Mouse (Mus musculus) CH12.LX (cell line): ENCODE results near the gene Fcna. TPM values are rescaled to one million over a fixed set of nuclear protein-coding genes. Genes with fewer than 3 reads are reported as not detected.
A peak's percentile ranks its signal among the peaks of the same experiment; 100 is the strongest.

Source experiments
- DNase-seq: peaks from one replicate; pipeline ENCODE4 v3.0.0-alpha.2; 2013; ENCODE audit errors: extremely low read depth
- H3K27ac ChIP-seq: 2 replicates; pipeline ENCODE4 v1.5.1; 2012; ENCODE audit warnings: low read depth, mild to moderate bottlenecking, control low read depth, moderate library complexity; ENCODE audit not compliant: insufficient read depth
- H3K27me3 ChIP-seq: replicated peaks from 2 replicates; pipeline ENCODE3; 2012; ENCODE audit warnings: inconsistent platforms
- H3K36me3 ChIP-seq, 2 experiments: replicated peaks in 1 of 2; 2 replicates each; pipeline versions ENCODE3 to v1.6.1; 2012; ENCODE audit warnings: inconsistent platforms in 1 of 2, low read length in 1 of 2, mild to moderate bottlenecking in 1 of 2, mixed read lengths in 1 of 2, moderate library complexity in 1 of 2; ENCODE audit not compliant: control insufficient read depth in 1 of 2, insufficient read depth in 1 of 2
- H3K4me1 ChIP-seq, 2 experiments: 2 replicates each; pipeline ENCODE4 v1.6.1; 2012; ENCODE audit warnings: inconsistent platforms in 1 of 2, moderate library complexity in 1 of 2; ENCODE audit not compliant: insufficient read depth in 2 of 2, control insufficient read depth in 1 of 2
- H3K4me2 ChIP-seq: 2 replicates; pipeline ENCODE4 v1.6.1; 2012; ENCODE audit warnings: low read depth, mild to moderate bottlenecking, control low read depth; ENCODE audit not compliant: poor library complexity, insufficient read depth, severe bottlenecking
- H3K4me3 ChIP-seq, 3 experiments: fragments of 150-350 bp in 1 of 3; sonication (generic) in 1 of 3; replicated peaks in 1 of 3; 2 replicates each; pipeline versions ENCODE3 to v1.5.1; 2011 to 2012; ENCODE audit warnings: low read depth in 2 of 3, low read length in 2 of 3, mild to moderate bottlenecking in 2 of 3, moderate library complexity in 2 of 3, control low read depth in 1 of 3, improper control_type of control experiment in 1 of 3, inconsistent platforms in 1 of 3, mixed read lengths in 1 of 3; ENCODE audit not compliant: poor library complexity in 1 of 3
- H3K79me2 ChIP-seq: replicated peaks from 2 replicates; pipeline ENCODE4 v1.6.1; 2012; ENCODE audit warnings: mild to moderate bottlenecking, moderate library complexity; ENCODE audit not compliant: control insufficient read depth, poor library complexity, insufficient read depth, severe bottlenecking; ENCODE audit errors: extremely low read depth
- H3K9ac ChIP-seq: 2 replicates; pipeline ENCODE4 v1.6.1; 2012; ENCODE audit warnings: low read depth, mild to moderate bottlenecking, control low read depth, moderate library complexity; ENCODE audit not compliant: insufficient read depth
- H3K9me3 ChIP-seq: replicated peaks from 2 replicates; pipeline ENCODE3; 2012; ENCODE audit warnings: low read length, inconsistent platforms, mixed read lengths
- BHLHE40 ChIP-seq: IDR thresholded peaks from 2 replicates; pipeline ENCODE4 v1.6.1; 2011; ENCODE audit warnings: mild to moderate bottlenecking, low read depth, low read length, improper control_type of control experiment
- CHD1 ChIP-seq: IDR thresholded peaks from 2 replicates; pipeline ENCODE4 v1.6.1; 2012; ENCODE audit warnings: low read depth, low read length, improper control_type of control experiment, inconsistent platforms
- CHD2 ChIP-seq: IDR thresholded peaks from 2 replicates; pipeline ENCODE4 v1.6.1; 2011; ENCODE audit warnings: low read length, improper control_type of control experiment
- CTCF ChIP-seq, 2 experiments: IDR thresholded peaks in 1 of 2; conservative IDR thresholded peaks in 1 of 2; 2 replicates each; pipeline ENCODE4 v1.5.1; 2011 to 2012; ENCODE audit warnings: low read depth in 2 of 2, low read length in 2 of 2, improper control_type of control experiment in 1 of 2, inconsistent platforms in 1 of 2, mild to moderate bottlenecking in 1 of 2, moderate library complexity in 1 of 2
- E2F4 ChIP-seq: IDR thresholded peaks from 2 replicates; pipeline ENCODE4 v1.6.1; 2011; ENCODE audit warnings: low read depth, low read length, improper control_type of control experiment; ENCODE audit not compliant: insufficient replicate concordance
- ELF1 ChIP-seq: IDR thresholded peaks from 2 replicates; pipeline ENCODE4 v1.6.1; 2014; ENCODE audit warnings: low read depth, mild to moderate bottlenecking, inconsistent platforms, low read length, improper control_type of control experiment
- EP300 ChIP-seq: IDR thresholded peaks from 2 replicates; pipeline ENCODE4 v1.6.1; 2011; ENCODE audit warnings: low read length, improper control_type of control experiment
- ETS1 ChIP-seq: conservative IDR thresholded peaks from 2 replicates; pipeline ENCODE4 v1.6.1; 2012; ENCODE audit warnings: low read depth, mild to moderate bottlenecking, inconsistent platforms, low read length, improper control_type of control experiment, moderate library complexity
- GABPA ChIP-seq: IDR thresholded peaks from 2 replicates; pipeline ENCODE4 v1.6.1; 2012; ENCODE audit warnings: low read depth, low read length, improper control_type of control experiment, inconsistent platforms; ENCODE audit not compliant: insufficient replicate concordance
- HCFC1 ChIP-seq: IDR thresholded peaks from 2 replicates; pipeline ENCODE4 v1.6.1; 2012; ENCODE audit warnings: low read depth, mild to moderate bottlenecking, inconsistent platforms, low read length, improper control_type of control experiment
- IRF4 ChIP-seq: IDR thresholded peaks from 2 replicates; pipeline ENCODE4 v1.6.1; 2014; ENCODE audit warnings: low read depth, mild to moderate bottlenecking, inconsistent platforms, low read length, improper control_type of control experiment
- JUN ChIP-seq: IDR thresholded peaks from 2 replicates; pipeline ENCODE4 v1.6.1; 2011; ENCODE audit warnings: low read depth, mild to moderate bottlenecking, low read length, improper control_type of control experiment, moderate library complexity; ENCODE audit not compliant: insufficient read depth
- JUND ChIP-seq: conservative IDR thresholded peaks from 2 replicates; pipeline ENCODE4 v1.6.1; 2011; ENCODE audit warnings: low read depth, low read length, improper control_type of control experiment
- KAT2A ChIP-seq: IDR thresholded peaks from 2 replicates; pipeline ENCODE4 v1.6.1; 2012; ENCODE audit warnings: low read length, improper control_type of control experiment, inconsistent platforms; ENCODE audit not compliant: insufficient replicate concordance
- MAFK ChIP-seq: IDR thresholded peaks from 2 replicates; pipeline ENCODE4 v1.6.1; 2011; ENCODE audit warnings: low read length, improper control_type of control experiment; ENCODE audit not compliant: insufficient replicate concordance
- MAX ChIP-seq: IDR thresholded peaks from 2 replicates; pipeline ENCODE4 v1.6.1; 2011; ENCODE audit warnings: low read length, improper control_type of control experiment
- MAZ ChIP-seq: IDR thresholded peaks from 2 replicates; pipeline ENCODE4 v1.6.1; 2012; ENCODE audit warnings: low read depth, mild to moderate bottlenecking, inconsistent platforms, low read length, improper control_type of control experiment, moderate library complexity
- MEF2A ChIP-seq: IDR thresholded peaks from 2 replicates; pipeline ENCODE4 v1.6.1; 2014; ENCODE audit warnings: low read depth, mild to moderate bottlenecking, inconsistent platforms, low read length, improper control_type of control experiment, borderline replicate concordance
- MXI1 ChIP-seq: IDR thresholded peaks from 2 replicates; pipeline ENCODE4 v1.6.1; 2011; ENCODE audit warnings: mild to moderate bottlenecking, low read depth, low read length, improper control_type of control experiment
- MYC ChIP-seq: IDR thresholded peaks from 2 replicates; pipeline ENCODE4 v1.6.1; 2011; ENCODE audit warnings: low read depth, mild to moderate bottlenecking, improper control_type of control experiment, low read length
- NELFE ChIP-seq: IDR thresholded peaks from 2 replicates; pipeline ENCODE4 v1.6.1; 2011; ENCODE audit warnings: low read depth, low read length, improper control_type of control experiment
- NRF1 ChIP-seq: IDR thresholded peaks from 2 replicates; pipeline ENCODE4 v1.6.1; 2014; ENCODE audit warnings: low read depth, mild to moderate bottlenecking, inconsistent platforms, low read length, improper control_type of control experiment, moderate library complexity
- PAX5 ChIP-seq: IDR thresholded peaks from 2 replicates; pipeline ENCODE4 v1.6.1; 2012; ENCODE audit warnings: low read length, inconsistent platforms, mixed read lengths
- POLR2A ChIP-seq: IDR thresholded peaks from 2 replicates; pipeline ENCODE4 v1.6.1; 2011; ENCODE audit warnings: low read depth, mild to moderate bottlenecking, improper control_type of control experiment, low read length
- POLR2AphosphoS2 ChIP-seq: IDR thresholded peaks from 2 replicates; pipeline ENCODE4 v1.6.1; 2011; ENCODE audit warnings: low read depth, low read length, improper control_type of control experiment
- RAD21 ChIP-seq: IDR thresholded peaks from 2 replicates; pipeline ENCODE4 v1.6.1; 2011; ENCODE audit warnings: low read depth, mild to moderate bottlenecking, low read length, improper control_type of control experiment, moderate library complexity
- RCOR1 ChIP-seq: conservative IDR thresholded peaks from 2 replicates; pipeline ENCODE4 v1.6.1; 2012; ENCODE audit warnings: low read depth, mild to moderate bottlenecking, inconsistent platforms, low read length, improper control_type of control experiment
- SIN3A ChIP-seq: IDR thresholded peaks from 2 replicates; pipeline ENCODE4 v1.6.1; 2012; ENCODE audit warnings: low read length, improper control_type of control experiment, inconsistent platforms
- SMC3 ChIP-seq: IDR thresholded peaks from 2 replicates; pipeline ENCODE4 v1.6.1; 2011; ENCODE audit warnings: low read depth, low read length, improper control_type of control experiment
- TBP ChIP-seq: conservative IDR thresholded peaks from 2 replicates; pipeline ENCODE4 v1.6.1; 2011; ENCODE audit warnings: low read depth, low read length, improper control_type of control experiment
- TCF12 ChIP-seq: IDR thresholded peaks from 2 replicates; pipeline ENCODE4 v1.6.1; 2014; ENCODE audit warnings: low read depth, mild to moderate bottlenecking, inconsistent platforms, low read length, improper control_type of control experiment
- UBTF ChIP-seq: IDR thresholded peaks from 2 replicates; pipeline ENCODE4 v1.6.1; 2012; ENCODE audit warnings: low read depth, mild to moderate bottlenecking, inconsistent platforms, low read length, improper control_type of control experiment, moderate library complexity
- USF1 ChIP-seq: IDR thresholded peaks from 2 replicates; pipeline ENCODE4 v1.6.1; 2014; ENCODE audit warnings: low read depth, mild to moderate bottlenecking, inconsistent platforms, low read length, improper control_type of control experiment
- USF2 ChIP-seq: conservative IDR thresholded peaks from 2 replicates; pipeline ENCODE4 v1.6.1; 2011; ENCODE audit warnings: low read depth, low read length, improper control_type of control experiment
- ZC3H11A ChIP-seq: IDR thresholded peaks from 2 replicates; pipeline ENCODE4 v1.6.1; 2012; ENCODE audit warnings: low read depth, mild to moderate bottlenecking, inconsistent platforms, low read length, improper control_type of control experiment
- ZKSCAN1 ChIP-seq: IDR thresholded peaks from 2 replicates; pipeline ENCODE4 v1.6.1; 2012; ENCODE audit warnings: low read depth, inconsistent platforms, low read length, improper control_type of control experiment, borderline replicate concordance
- ZMIZ1 ChIP-seq: IDR thresholded peaks from 2 replicates; pipeline ENCODE4 v1.6.1; 2012; ENCODE audit warnings: low read depth, mild to moderate bottlenecking, inconsistent platforms, low read length, improper control_type of control experiment
- ZNF384 ChIP-seq: IDR thresholded peaks from 2 replicates; pipeline ENCODE4 v1.6.1; 2012; ENCODE audit warnings: low read depth, low read length, improper control_type of control experiment, inconsistent platforms
- dilution Hi-C: fragments of 300-500 bp; cut with MboI; formaldehyde crosslinking; loops from 2 replicates; pipeline ENCODE4 v1.14.3; 2020; ENCODE audit warnings: low sequenced_read_pairs; ENCODE audit not compliant: extremely low pct_unique_long_range_greater_than_20kb, extremely low pct_ligation_motif_present
- in situ Hi-C: fragments of 300-500 bp; cut with MboI; formaldehyde crosslinking; loops from 3 replicates; pipeline ENCODE4 v1.14.3; 2019; ENCODE audit warnings: low sequenced_read_pairs, low pct_ligation_motif_present, low pct_unique_long_range_greater_than_20kb, mixed read lengths
- polyA plus RNA-seq: library from polyadenylated mRNA; unstranded; fragments of >175 nt; gene quantifications from 2 replicates; pipeline ENCODE4 v1.2.1, GENCODE M21; 2012; ENCODE audit warnings: low read depth; ENCODE audit not compliant: insufficient read length
- total RNA-seq, 2 experiments: library from RNA; depleted of rRNA; stranded (reverse); fragments of 300-350 nt in 1 of 2; fragments of >200 nt in 1 of 2; gene quantifications; 2 replicates each; pipeline ENCODE4 v1.2.3; 2012 to 2014

Fcna gene
- total and polyA plus RNA-seq, 3 experiments, result not detected

DNA sequence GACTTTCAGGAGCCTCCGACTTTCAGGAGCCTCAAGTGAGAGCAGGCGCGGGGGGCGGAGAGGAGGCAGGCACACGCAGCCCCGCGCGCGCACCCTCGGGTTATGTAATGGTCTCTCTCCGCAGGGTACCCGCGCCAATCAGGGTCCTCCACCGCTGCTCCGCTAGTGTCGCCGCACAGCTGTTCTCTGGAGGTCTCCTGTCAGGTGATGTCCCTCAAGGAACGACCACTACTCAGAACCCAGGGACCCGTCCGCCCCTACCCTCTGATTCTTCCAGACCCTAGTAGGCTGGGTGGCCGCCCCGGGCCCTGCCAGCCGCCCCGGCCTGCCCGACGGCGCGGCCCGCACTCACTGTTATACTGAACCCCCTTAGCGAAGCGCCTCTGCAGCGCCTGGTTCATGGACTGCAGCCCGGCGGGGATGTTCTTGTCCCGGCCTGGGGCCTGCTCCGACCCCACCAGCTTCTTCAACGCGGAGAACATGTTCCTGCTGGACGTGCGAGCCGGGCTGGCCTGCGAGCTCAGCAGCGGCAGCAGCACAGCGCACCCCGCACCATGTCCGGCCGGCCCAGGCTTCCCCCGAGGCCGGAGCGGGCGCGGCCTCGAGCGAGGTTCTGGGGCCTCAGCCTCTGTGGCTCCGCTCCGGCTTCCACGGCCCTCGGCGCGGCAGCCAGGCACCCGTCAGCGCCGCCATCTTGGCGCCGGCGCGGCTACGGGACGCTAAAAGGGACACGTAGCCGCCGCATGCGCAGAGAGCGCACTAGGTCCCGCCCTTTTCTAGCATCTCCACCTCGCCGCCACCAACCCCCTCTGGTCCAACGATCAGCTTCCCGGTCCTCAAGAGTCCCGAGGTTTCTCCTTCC is 19.8 kb downstream of the Fcna start, which contains the start of gene Rabl6:
TSS of gene Rabl6 (minus strand) at position 761 of the 862 bp plus-strand sequence.
- peaks cover 5 to 21% of the 10 kb centered on the region in 2 experiments for H3K4me1 ChIP-seq
- peak; percentile 86 for DNase-seq
- no peak within 1 kb of the TSS; the same call in 1 of the 2 replicates for H3K27ac ChIP-seq

GRCm38 (mm10) chr2:25602526-25602925 is 25.3 kb downstream of the Fcna start:
- peaks cover 54 to 79% of the 10 kb centered on the region in 2 experiments for H3K36me3 ChIP-seq
- H3K79me2 ChIP-seq, result peaks cover 14% of the 10 kb centered on the region
- H3K9ac ChIP-seq, result no peak overlapping the region
- no peak overlapping the region for H3K4me3 ChIP-seq
- no peak overlapping the region for H3K4me2 ChIP-seq
- in situ Hi-C loops (no loop called here), dilution Hi-C loops (no loop called here)
- H3K27ac ChIP-seq, result no peak overlapping the region
- no peaks in the 10 kb centered on the region for H3K9me3 ChIP-seq
- DNase-seq, result no peak
- TF ChIP-seq MAX (no peak), PAX5 (no peak), HCFC1 (no peak), USF2 (no peak), MXI1 (no peak), MYC (no peak), POLR2A (no peak), UBTF (no peak), JUN (no peak), ZKSCAN1 (no peak), MAFK (no peak), CHD2 (no peak)
- peaks cover 3 to 23% of the 10 kb centered on the region in 2 experiments for H3K4me1 ChIP-seq
- no peaks in the 10 kb centered on the region for H3K27me3 ChIP-seq

More for the DNA sequence above, 19.8 kb downstream of the Fcna start, which contains the start of gene Rabl6:
- Histone ChIP-seq H3K79me2 (peaks cover 17% of the 10 kb centered on the region), H3K9me3 (no peaks in the 10 kb centered on the region), H3K9ac (peak within 1 kb of the TSS; percentile 65), H3K36me3 (peaks cover under 1 to 24% of the 10 kb centered on the region in 2 experiments), H3K4me2 (peak within 1 kb of the TSS; percentile 86), H3K4me3 (peak within 1 kb of the TSS; percentile 77 to 99 (median 83)), H3K27me3 (no peaks in the 10 kb centered on the region)
- dilution Hi-C loops (no loop called here), in situ Hi-C loops (no loop called here)
- peak; percentile 53; the same call in 1 of the 2 replicates for TF ChIP-seq CHD2
- no peak for TF ChIP-seq USF1
- TF ChIP-seq MAX, result peak; percentile 96
- TF ChIP-seq ETS1, result no peak
- TF ChIP-seq TBP, result peak; percentile 61; the same call in 1 of the 2 replicates
- TF ChIP-seq PAX5, result no peak
- TF ChIP-seq SMC3, result no peak
- peak; percentile 15; the same call in 1 of the 2 replicates for TF ChIP-seq GABPA
- TF ChIP-seq NELFE, result peak; percentile 95
- peak; percentile 96 for TF ChIP-seq TCF12
- peak; percentile 88 for TF ChIP-seq HCFC1
- TF ChIP-seq E2F4, result peak; percentile 54; the same call in 1 of the 2 replicates
- no peak for TF ChIP-seq EP300
- peak; percentile 76 for TF ChIP-seq IRF4
- no peak for TF ChIP-seq ZC3H11A
- TF ChIP-seq JUN, result no peak
- TF ChIP-seq NRF1, result peak; percentile 95
- TF ChIP-seq UBTF, result peak; percentile 36; the same call in 1 of the 2 replicates
- TF ChIP-seq MEF2A, result peak; percentile 78
- peak; percentile 89 for TF ChIP-seq ZMIZ1
- no peak for TF ChIP-seq USF2
- peak; percentile 39; the same call in 1 of the 2 replicates for TF ChIP-seq RCOR1
- no peak for TF ChIP-seq ZKSCAN1
- 0 out of 2 replicates have a peak, but pooled peaks have one; percentile 18 for TF ChIP-seq MAFK
- peak; percentile 91 for TF ChIP-seq POLR2A
- TF ChIP-seq RAD21, result no peak
- peak; percentile 76; the same call in 1 of the 2 replicates for TF ChIP-seq MXI1
- no peak; the same call in 1 of the 2 replicates for TF ChIP-seq MAZ
- TF ChIP-seq POLR2AphosphoS2, result peak; percentile 72; the same call in 1 of the 2 replicates
- no peak for TF ChIP-seq CTCF (conservative IDR thresholded peaks at IDR 0.05 in 1 of 2, IDR thresholded peaks at IDR 0.05 in 1 of 2; ENCODE audit: low read depth in 2 of 2, low read length in 2 of 2)
- peak; percentile 50; the same call in 1 of the 2 replicates for TF ChIP-seq ELF1
- TF ChIP-seq KAT2A, result peak; percentile 85
- no peak; the same call in 1 of the 2 replicates for TF ChIP-seq CHD1
- TF ChIP-seq SIN3A, result peak; percentile 74
- 0 out of 2 replicates have a peak, but pooled peaks have one; percentile 12 for TF ChIP-seq BHLHE40
- no peak for TF ChIP-seq MYC
- no peak for TF ChIP-seq ZNF384
- no peak for TF ChIP-seq JUND
